Mouse (Mus musculus) midbrain, embryonic 10.5 days (tissue): ENCODE measurements around the gene Xrn1. TPM values are rescaled to one million over a fixed set of nuclear protein-coding genes. Genes with fewer than 3 reads are reported as not detected.

Source experiments
- polyA plus RNA-seq: library from polyadenylated mRNA; unstranded; fragments of >200 nt; fragmentation: Nextera tagmentation; extraction: Ambion mirVana; gene quantifications from 2 replicates; pipeline ENCODE4 v1.2.1, GENCODE M21; 2016

Gene Xrn1
- polyA plus RNA-seq, 1 experiment from 2014 or later = 19.7 TPM

Other genes with a start within 250 kb of the Xrn1 start
- gene Trpc1, start 204.4 kb upstream of the Xrn1 start, polyA plus RNA-seq = 2.3 and 2.6 TPM in 2 replicates
- gene Pls1, start 109.4 kb upstream of the Xrn1 start, polyA plus RNA-seq = 3.2 and 5.2 TPM in 2 replicates
- gene Atr, start 97.2 kb upstream of the Xrn1 start, polyA plus RNA-seq = 19.4 and 20.0 TPM in 2 replicates
- gene Gk5, start 164.6 kb downstream of the Xrn1 start, polyA plus RNA-seq = 2.9 and 3.1 TPM in 2 replicates
- 81.4 and 97.0 TPM in 2 replicates for gene Tfdp2, start 241.5 kb downstream of the Xrn1 start, polyA plus RNA-seq